Mouse (Mus musculus) hindlimb bud, embryonic 11.5 days (tissue): ENCODE data around the gene Bbs7.

Experiments
- DNase-seq: peaks from one replicate; pipeline ENCODE4 v3.0.0-alpha.2; 2012; ENCODE audit warnings: low read depth, low spot score; ENCODE audit errors: extremely low spot score

Bbs7 gene

GRCm38 (mm10) chr3:36551851-36552384 is 61.4 kb downstream of the Bbs7 start:
- DNase-seq = no peak

- DNase-seq = no peak
Measured at GRCm38 (mm10) chr3:36551343-36551742, 61.9 kb downstream of the Bbs7 start.

GRCm38 (mm10) chr3:36544961-36545360 is 68.3 kb downstream of the Bbs7 start:
- DNase-seq = no peak

- no peak for DNase-seq
Measured at GRCm38 (mm10) chr3:36541399-36541798, 71.9 kb downstream of the Bbs7 start.

- no peak for DNase-seq
Measured at GRCm38 (mm10) chr3:36540756-36541155, 72.5 kb downstream of the Bbs7 start.

- DNase-seq = no peak
Measured at GRCm38 (mm10) chr3:36537701-36538470, 75.4 kb downstream of the Bbs7 start.

- DNase-seq = no peak
Measured at GRCm38 (mm10) chr3:36536041-36536440, 77.2 kb downstream of the Bbs7 start.

GRCm38 (mm10) chr3:36533201-36533672 is 80.0 kb downstream of the Bbs7 start:
- no peak for DNase-seq

GRCm38 (mm10) chr3:36532738-36533137 is 80.5 kb downstream of the Bbs7 start:
- DNase-seq = no peak

GRCm38 (mm10) chr3:36531979-36532542 is 81.2 kb downstream of the Bbs7 start:
- DNase-seq = no peak

- DNase-seq = no peak
Measured at GRCm38 (mm10) chr3:36531242-36531641, 82.0 kb downstream of the Bbs7 start.

- DNase-seq = no peak
Measured at GRCm38 (mm10) chr3:36530781-36531180, 82.5 kb downstream of the Bbs7 start.

- no peak for DNase-seq
Measured at GRCm38 (mm10) chr3:36530345-36530744, 82.9 kb downstream of the Bbs7 start.

GRCm38 (mm10) chr3:36524466-36524865 is 88.8 kb downstream of the Bbs7 start:
- no peak for DNase-seq
